Mouse (Mus musculus) layer of hippocampus, adult 11-12 months (tissue): ENCODE data around the gene Slc22a15.
"Not testable (repeated sequence)": the region's sequence is repeated elsewhere in the genome, so short reads cannot be mapped to it uniquely, and the experiment has no call there.

Experiments used
- DNase-seq: peaks from one replicate; pipeline ENCODE4 v3.0.0; 2022; ENCODE audit warnings: low spot score

The Slc22a15 gene

DNA sequence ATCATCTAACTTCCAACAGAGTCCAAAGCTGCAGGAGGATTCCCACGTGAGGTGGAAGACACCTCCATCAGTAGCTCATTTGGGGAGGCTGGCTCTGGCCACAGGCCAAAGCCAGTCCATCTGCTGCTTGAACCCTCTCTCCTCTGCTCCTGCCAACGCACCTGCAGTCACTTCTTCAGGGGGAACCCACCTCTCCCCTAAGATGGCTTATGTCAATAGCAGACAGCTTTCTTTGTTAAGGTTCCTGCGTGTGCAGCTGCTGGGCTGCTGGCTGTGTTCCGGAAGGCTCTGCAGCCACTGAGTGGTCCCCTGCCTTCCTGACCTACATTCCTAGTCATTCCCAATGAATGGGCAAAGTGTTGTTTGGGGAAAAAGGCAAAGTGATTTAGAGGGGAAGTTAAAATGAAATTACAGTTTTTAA lies 57.2 kb downstream of the Slc22a15 start:
- peak; percentile 18 for DNase-seq

DNA sequence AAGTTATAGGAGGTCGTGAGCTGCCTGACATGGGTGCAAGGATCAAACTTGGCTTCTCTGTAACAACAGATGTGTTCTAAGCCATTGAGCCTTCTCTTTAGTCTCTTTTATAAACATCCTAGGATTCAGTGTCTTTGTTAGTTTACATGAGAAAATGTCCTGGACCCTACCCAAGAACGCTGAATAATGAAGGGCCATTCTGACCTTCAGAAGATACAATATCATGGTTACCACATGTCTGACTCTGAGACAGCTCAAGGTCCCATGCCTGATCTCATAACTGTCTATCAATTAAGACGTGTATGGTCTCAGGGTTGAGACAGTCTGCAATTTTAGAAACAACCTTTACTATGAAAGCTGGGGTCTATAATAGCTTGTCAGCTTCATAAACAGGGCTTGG lies 62.4 kb downstream of the Slc22a15 start:
- no peak for DNase-seq

DNA sequence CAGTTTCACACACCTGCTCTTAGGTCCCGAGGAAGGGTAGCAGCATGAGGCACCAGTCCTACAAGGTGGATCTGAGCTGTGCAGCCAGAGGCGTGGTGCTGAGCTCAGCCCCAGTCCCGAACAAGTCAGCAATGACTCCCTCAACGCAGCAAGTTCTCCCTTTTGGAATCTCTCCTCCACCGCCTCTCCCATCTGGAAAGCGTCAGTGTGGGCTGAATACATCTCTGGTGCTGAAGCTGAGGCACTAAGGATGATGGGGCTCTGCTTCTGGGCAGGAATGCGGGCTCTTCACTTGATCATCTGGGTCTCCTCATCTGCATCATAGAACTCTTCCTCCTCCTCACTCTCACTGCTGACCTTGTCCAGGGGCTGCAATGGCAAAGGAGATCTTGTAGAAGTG lies 64.1 kb downstream of the Slc22a15 start:
- DNase-seq, result peak; percentile 17

DNA sequence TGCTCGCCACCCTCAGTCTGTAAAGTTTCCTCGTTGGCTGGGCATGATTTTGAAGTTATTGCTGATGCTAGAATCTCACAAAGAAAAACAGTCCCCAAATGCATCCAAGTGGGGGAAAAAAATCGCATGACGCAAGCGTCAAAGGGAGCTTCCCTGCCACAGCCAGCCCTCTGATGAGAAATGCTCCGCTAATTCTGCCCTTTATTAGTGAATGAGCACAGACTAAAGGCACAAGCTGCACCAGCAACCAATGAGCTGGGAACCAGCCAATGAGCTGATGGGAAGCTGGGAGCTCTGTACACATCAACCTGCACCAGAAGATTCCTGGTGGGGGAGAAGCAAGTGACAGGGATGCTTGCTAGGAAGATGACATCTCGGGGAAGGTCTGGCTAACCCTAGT lies 64.5 kb downstream of the Slc22a15 start:
- DNase-seq, result no peak

DNA sequence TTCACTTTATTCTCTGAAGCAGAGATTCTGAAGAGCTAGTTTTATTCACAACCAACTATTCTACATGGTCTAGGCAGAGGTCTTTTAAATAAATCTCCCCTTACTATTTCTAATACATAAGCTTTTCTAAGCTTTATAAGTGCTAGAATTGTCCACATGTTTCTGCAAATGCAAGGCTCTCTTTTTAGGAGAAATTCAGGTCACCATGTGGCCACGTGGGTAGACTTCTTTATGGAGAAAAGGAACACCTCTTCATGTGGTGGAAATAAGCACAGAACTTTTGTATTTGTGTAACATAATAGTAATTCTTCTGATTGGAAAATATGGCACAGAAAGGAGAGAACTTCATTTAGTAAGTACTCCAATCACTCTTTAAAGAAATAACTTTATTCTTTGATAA lies 70.2 kb downstream of the Slc22a15 start:
- DNase-seq, result no peak

DNA sequence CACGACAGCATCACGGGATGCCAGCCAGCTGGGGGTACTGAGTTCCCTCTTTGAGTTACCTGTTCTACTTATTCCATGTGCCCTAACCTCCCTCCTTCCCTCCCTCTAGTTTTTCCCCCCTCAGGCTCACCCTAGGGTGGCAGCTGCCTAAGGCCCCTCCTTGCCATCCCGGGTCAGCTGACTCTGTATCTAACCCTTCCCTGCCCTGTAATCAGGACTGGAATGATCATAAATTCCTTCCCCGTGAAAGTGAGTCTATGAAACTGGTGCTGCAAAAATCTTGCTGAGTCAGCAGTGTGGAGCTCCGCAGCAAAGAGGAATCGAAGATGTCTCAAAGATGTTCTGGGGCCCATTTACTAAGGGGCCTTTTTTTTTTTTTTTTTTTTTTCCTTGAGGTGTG lies 72.9 kb downstream of the Slc22a15 start:
- DNase-seq, result no peak

DNA sequence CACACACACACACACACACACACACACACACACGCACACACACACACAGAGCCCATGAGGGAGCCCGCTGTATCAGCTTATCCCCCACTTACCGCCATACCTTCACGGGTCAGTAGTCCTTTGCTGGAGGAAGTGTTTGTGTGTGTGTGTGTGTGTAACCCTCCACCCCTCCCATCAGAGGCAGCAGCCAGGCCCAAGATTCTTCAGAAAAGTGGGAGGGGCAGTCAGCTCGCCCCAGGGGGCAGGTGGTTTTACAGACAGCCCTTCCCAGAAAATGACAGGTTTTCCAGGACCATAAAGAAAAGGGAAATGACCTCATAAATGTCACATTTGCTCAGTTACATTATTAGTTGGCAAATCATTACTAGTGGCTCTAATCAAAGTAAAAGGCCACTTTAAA lies 75.4 kb downstream of the Slc22a15 start, which contains the start of gene Mab21l3:
Gene Mab21l3 (minus strand): TSS at position 144 of the 400 bp plus-strand sequence.
- no peak for DNase-seq

DNA sequence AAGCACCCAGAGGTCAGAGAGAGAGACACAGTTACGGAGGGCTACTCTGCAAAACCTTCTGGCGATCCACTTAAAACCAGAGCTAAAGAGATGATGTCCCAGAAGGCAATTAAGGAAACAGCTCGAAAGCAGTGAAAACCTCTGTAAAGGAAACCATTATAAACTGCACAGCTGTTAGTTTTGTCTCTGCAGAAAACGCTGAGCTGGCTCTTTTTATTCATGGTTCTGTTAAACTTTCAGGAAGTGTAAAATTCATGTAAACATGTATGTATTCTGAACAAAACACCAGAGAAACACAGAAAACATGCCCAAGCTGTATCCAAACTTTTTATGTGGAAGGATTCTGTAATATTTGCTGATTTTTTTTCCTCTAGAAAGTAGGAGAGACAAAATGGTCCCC lies 78.2 kb downstream of the Slc22a15 start:
- no peak for DNase-seq

DNA sequence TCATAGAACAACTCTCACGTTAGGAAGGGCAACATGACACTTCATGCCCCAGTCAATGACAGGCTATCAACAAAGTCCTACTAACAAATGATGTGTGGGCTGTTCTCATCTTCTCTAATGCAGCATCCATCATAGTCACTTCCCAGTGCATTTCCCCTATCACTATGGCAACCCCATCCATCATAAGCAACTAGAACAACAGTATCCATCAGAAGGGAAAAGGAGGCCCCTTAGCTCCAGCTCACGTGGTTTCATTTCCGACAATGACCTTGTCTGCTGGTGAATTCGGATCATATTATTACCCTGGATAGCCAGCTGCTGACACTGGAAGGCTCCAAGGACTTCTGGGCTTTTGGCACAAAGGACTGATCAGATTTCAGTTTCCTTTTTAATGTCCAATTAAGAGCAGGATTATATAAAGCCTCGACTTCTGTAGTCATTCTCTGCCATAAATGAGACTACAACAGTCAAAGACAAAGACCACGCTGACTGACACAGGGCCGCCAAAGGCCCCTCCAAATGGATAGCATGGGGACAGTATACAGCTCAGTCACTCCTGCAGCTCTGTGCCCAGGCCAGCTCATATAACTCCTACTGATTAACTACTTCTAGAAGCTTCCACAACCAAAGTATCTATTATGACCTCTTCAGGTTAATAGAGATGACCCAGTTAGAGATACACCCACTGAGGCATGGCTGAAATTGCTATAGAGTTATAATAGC lies 81.7 kb downstream of the Slc22a15 start:
- DNase-seq, result no peak

DNA sequence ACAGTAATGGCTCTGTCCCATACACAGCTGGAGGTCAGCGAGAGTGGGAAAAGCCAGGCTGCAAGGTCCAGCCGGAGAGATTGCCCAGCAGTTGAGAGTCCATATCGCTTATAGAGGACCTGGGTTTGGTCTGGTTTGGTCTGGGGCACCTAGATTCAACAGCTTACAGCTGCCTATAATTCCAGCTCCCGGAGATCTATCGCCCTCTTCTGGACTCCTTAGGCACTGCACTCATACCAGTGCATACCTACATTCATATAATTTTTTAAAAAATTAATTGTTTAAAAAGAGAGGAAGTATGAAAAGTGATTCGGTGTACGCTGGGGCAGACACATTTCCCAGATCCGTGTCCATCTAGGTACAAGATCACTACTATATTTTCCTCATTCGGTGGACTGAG lies 84.9 kb downstream of the Slc22a15 start:
- DNase-seq, result no peak

DNA sequence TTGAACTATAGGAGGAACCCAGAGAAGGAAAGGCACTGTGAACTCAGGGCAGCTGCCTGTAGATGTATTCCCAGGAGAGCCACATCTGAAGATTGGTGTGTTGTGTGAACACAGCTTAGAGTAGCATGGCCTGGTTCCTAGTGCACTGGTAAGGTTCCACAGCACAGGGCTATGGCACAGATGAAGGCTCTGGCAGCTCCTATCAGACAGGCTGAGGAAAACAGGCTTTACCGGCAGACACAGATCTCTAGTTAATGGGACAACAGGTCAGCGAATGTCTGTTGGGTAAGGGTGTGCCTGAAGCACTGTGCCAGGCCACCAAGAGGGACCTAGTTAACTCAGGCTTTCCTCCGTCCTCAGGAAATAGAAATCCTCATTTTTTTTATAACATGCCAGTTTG lies 87.3 kb downstream of the Slc22a15 start:
- no peak for DNase-seq

DNA sequence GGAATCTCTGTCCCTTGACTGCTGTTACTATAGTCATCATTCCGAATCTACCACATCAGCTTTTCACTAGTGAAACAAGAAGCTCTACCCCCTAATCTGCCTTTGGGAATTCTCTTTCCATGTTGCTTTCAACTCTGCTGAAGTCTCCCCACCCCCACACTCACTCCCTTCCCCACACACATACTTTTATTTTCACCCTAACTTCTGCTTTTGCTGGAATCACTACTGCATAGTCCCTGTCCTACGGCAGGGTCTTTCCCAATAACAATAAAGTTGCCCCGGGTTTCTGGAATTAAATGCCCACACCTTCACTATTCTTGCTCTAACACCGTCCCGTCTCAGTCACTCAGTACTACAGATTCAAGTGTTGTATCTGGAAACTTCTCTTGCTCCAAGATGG lies 87.7 kb downstream of the Slc22a15 start:
- no peak for DNase-seq

DNA sequence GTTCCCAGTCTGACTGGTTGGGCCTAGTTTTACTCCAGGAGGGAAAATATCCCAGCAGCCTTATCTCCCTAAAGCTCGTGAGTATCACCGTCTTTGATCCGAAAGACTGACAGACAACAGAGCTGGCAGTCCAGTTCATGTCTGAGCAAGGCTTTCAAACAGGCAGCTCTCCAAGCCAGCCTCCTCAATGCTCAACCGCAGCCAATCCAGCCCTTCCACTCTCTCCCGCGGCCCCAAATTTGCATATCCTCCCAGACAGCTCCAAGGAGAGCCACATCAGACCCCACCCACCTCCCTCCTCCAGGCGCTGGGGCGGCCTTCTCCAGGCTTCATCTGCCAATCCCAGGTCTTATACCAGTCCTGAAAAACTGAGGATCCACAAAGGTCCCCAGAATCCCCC lies 88.2 kb downstream of the Slc22a15 start:
- DNase-seq, result peak; percentile 28

DNA sequence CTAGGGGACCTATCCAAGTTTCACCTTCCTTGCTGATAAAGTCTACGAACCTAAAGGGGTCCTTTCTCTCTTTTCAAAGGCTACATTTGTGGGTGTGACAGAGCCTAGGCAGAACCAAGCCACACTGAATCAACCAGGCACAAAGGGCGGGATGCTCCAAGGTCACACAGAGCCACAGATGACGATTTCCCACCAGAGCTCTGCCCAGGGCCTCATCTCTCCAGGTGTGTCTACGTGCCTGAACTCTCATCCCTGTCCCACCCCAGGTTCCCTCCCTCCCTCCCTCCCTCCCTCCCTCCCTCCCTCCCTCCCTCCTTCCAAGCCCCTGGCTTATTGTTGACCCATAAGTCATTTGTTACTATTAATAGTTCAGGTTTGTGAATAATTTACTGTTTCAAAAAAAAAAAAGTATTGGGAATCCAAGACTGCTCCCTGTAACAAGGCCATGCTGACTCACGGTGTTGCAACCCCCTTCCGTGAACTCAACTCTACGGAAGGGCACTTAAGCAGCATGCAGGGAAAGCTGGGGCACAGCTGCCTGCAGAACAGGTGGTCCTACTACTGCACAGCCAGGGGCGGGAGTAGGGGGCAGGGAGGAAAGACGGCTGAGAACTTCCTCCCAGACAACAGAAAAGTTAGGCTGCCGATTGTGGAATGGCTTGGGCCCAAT lies 92.9 kb downstream of the Slc22a15 start:
- DNase-seq, result no peak

DNA sequence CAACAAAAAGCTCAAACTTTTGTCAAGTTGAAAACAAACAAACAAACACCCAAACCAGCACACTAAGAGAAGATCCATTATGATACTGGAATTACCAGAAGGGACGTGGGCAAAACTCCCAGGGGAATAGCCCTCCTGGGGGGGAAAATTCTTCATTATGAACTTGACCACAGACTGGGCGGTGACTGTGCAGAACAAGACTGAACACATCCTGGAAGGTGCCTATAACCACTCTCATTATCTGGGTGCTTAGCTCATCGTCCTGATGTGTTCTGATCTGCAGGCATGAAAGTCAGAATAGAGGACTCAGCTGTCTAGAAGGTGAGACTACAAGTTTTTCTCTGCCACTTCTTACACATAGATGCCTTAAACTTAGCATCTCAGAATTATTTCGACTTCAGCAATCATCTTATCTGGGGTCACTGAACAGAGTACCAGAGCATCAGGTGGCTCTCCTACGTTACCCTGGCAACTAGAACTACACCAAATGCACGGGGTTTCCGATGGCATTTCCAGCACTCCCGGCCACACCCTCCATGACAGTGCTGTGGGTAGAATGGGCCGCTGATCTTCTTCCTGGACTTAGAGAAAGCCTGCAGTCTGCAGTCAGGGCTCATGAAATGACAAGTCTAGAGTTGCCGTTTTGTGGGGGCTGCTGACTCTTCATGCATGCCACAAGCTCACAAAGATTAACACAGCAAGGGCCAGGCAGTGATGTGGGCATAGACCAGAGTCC lies 94.2 kb downstream of the Slc22a15 start:
- DNase-seq, result no peak

DNA sequence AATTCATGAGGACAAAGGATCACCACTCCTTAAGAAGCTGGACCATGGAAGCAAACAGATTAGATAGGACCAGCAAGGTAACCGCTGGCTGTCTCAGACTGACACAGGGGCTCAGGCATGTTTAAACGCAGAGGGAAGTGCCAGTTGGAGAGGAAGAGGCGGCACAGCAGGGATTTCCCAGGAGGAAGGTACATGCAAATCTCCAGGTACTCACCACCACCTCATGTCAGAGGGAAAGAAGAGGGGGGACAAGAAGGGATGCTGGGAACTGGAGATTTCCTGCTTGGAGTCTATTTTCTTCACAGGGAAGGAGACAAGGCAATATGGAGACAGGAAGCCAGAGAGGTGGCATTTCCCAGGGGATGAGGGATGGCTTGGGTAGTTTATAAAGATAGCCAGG lies 95.7 kb downstream of the Slc22a15 start:
- no peak for DNase-seq

DNA sequence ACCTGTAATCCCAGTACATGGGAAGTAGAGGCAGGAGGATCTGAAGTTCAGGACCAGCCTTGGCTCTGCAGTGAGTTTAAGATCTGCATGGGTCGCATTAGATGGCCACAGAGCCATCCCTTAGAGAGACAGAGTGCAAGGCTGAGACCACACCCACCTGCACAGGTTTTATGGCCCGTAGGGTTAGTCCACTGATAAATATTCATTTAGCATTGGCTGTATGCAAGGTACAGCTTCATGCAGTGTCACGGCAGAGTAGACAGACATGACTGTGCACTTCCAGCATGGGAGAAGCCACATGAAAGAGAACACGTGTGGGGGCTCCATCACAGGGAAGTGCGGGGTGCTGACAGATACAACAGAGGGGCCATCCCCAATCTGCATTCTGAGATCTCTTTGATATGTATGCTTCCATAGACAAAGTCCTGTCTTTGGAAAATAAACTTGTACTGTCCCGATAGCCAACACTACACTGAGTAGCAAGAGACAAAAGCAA lies 97.0 kb downstream of the Slc22a15 start:
- no peak for DNase-seq

DNA sequence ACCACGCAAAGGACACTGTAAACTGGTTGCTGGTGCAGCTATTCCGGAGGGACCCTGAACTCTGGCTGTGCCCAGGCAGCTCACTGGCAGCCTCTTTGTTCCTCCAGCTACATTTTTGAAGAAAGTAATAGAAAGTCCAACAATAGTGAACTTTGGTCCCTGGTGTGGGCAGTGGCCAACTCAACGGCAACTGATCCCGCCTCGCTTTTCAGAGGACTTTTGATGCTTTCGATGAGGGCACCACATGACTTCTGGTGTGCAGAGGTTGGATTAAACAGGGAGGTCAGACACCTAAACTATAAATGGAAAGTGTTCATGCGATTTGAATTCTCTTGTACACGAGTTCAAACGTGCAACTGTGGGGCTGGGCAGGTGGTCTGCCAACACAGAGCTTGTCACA lies 99.9 kb downstream of the Slc22a15 start:
- no peak for DNase-seq

DNA sequence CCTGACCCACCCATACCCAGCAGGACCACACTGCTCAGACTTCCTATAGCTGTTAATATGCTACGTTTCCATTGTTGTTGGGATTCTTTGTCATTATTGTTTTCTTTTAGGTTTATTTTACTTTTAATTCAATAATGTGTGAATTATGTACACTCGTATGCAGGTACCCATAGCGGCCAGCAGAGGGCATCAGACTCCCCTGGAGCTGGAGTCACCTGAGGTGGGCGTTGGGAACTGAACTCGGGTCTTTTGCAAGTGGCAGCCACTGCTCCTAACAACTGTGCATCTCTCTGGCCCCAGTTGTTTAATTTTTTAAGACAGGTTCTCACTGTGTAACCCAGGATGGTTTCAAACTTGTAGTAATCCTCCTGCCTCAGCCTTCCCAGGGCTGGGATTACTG lies 102.2 kb downstream of the Slc22a15 start:
- no peak for DNase-seq

DNA sequence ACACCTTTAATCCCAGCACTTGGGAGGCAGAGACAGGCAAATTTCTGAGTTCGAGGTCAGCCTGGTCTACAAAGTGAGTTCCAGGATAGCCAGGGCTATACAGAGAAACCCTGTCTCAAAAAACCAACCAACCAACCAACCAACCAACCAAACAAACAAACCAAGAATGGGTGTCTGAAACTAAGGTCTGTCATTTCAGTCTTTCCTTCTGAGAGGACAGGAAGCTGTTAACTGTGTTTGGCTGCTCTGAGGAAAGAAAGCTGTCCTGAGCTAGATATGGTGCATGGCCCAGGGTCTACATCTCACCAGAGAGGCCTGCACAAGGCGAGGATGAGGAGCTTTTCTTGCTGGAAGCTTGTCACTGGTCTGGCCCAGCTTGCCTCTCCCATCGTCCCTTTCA lies 103.5 kb downstream of the Slc22a15 start:
- not testable (repeated sequence) for DNase-seq

DNA sequence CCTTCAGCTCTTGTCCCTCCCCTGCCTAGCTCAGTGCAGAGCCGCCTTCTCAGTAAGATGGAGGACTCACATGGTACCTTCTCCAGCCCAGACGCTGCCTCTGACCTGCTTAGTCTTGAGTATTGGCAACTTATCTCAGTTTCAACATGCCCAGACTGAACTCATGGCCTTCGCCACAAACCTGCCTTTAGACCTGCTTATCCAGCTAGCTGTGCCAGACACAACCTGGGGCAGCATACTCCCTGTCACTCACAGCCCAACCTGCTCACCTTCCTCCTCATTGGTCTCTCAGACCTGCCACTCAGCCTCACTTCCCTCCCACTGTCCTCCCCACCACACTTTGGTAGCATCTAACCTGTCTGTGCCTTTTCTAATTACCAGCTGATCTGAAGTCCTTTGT lies 108.2 kb downstream of the Slc22a15 start:
- no peak for DNase-seq

DNA sequence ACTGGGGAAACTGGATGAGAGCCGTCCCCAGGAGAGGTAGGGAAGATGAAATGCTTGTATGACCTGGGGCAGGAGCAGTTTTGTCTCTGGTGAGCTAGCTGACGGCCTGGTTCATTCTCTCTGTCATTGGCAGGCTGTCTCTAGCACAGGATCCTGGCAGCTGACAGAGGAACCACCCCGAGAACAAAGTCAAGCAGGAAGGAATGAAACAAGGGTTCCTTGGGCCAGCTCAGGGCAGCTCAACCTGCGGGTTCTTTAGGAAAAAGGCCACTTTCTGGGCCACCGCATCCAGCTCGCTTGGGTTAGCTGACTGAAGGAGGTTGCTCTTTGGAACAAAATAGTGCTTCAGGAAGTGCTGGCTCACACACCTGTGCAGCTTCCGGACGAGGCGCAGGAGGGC lies 109.5 kb downstream of the Slc22a15 start:
- no peak for DNase-seq
